Mouse (Mus musculus) spleen, embryonic (tissue): ENCODE measurements around the gene Ecm1.

Experiments
- CTCF ChIA-PET: fragments of 350-600 bp; sonication (Branson Sonifier 250); formaldehyde crosslinking; loops from one replicate; lab custom pipeline; 2022; lab: Charles Lee

Gene Ecm1

GRCm38 (mm10) chr3:95739353-95740104 lies at the start of gene Ecm1:
TSS of gene Ecm1 (minus strand) at chr3:95739569.
- CTCF ChIA-PET = no interaction called here

GRCm38 (mm10) chr3:95785501-95785900 lies 46.1 kb upstream of the Ecm1 start:
- CTCF ChIA-PET = no interaction called here

- CTCF ChIA-PET = no interaction called here
These were observed 32.6 kb upstream of the Ecm1 start for GRCm38 (mm10) chr3:95771985-95772384.

- CTCF ChIA-PET = interaction anchor here (0.7 kb wide), 1 partner anchor 38 kb away, joined by 3 read pairs; no protein-coding TSS in a partner anchor
These were observed 26.2 kb upstream of the Ecm1 start for GRCm38 (mm10) chr3:95765534-95765933.

- CTCF ChIA-PET = interaction anchor here (0.5 to 0.6 kb wide), 2 partner anchors 33 to 873 kb away, joined by 5 to 6 read pairs; no protein-coding TSS in a partner anchor
These were observed 24.4 kb upstream of the Ecm1 start for GRCm38 (mm10) chr3:95763811-95764210.

- CTCF ChIA-PET = interaction anchor here (0.6 kb wide), 1 partner anchor 34 kb away, joined by 5 read pairs; no protein-coding TSS in a partner anchor
These were observed 23.6 kb upstream of the Ecm1 start for GRCm38 (mm10) chr3:95762961-95763360.

- CTCF ChIA-PET = no interaction called here
These were observed 22.4 kb upstream of the Ecm1 start for GRCm38 (mm10) chr3:95761771-95762170.

GRCm38 (mm10) chr3:95760656-95761055 lies 21.3 kb upstream of the Ecm1 start:
- CTCF ChIA-PET = interaction anchor here (0.6 kb wide), 1 partner anchor 560 kb away, joined by 6 read pairs; no protein-coding TSS in a partner anchor

- CTCF ChIA-PET = no interaction called here
These were observed 20.7 kb upstream of the Ecm1 start, which contains the start of gene Tars2 for GRCm38 (mm10) chr3:95760106-95760505. TSS of gene Tars2 (minus strand) at chr3:95760206.

GRCm38 (mm10) chr3:95758467-95759218 lies 19.3 kb upstream of the Ecm1 start:
- CTCF ChIA-PET = no interaction called here

GRCm38 (mm10) chr3:95756808-95757207 lies 17.4 kb upstream of the Ecm1 start:
- CTCF ChIA-PET = no interaction called here

- CTCF ChIA-PET = interaction anchor here (0.6 kb wide), 1 partner anchor 306 kb away, joined by 3 read pairs; no protein-coding TSS in a partner anchor
These were observed 15.2 kb upstream of the Ecm1 start for GRCm38 (mm10) chr3:95754345-95755206.

GRCm38 (mm10) chr3:95752935-95753334 lies 13.6 kb upstream of the Ecm1 start:
- CTCF ChIA-PET = no interaction called here

GRCm38 (mm10) chr3:95740406-95740805 lies 1.0 kb upstream of the Ecm1 start:
- CTCF ChIA-PET = interaction anchor here (0.6 kb wide), 1 partner anchor 755 kb away, joined by 3 read pairs; no protein-coding TSS in a partner anchor

- CTCF ChIA-PET = interaction anchor here (0.6 kb wide), 1 partner anchor 506 kb away, joined by 6 read pairs; no protein-coding TSS in a partner anchor
These were observed 4.2 kb downstream of the Ecm1 start for GRCm38 (mm10) chr3:95735071-95735670.

GRCm38 (mm10) chr3:95734092-95734702 lies 5.2 kb downstream of the Ecm1 start:
- CTCF ChIA-PET = no interaction called here

- CTCF ChIA-PET = interaction anchor here (0.5 kb wide), 1 partner anchor 232 kb away, joined by 3 read pairs; no protein-coding TSS in a partner anchor
These were observed 6.4 kb downstream of the Ecm1 start for GRCm38 (mm10) chr3:95732744-95733521.

GRCm38 (mm10) chr3:95732297-95732696 lies 7.1 kb downstream of the Ecm1 start:
- CTCF ChIA-PET = no interaction called here

- CTCF ChIA-PET = interaction anchor here (0.5 kb wide), 1 partner anchor 252 kb away, joined by 4 read pairs; no protein-coding TSS in a partner anchor
These were observed 7.6 kb downstream of the Ecm1 start for GRCm38 (mm10) chr3:95731802-95732201.
